Mouse (Mus musculus) liver, postnatal 0 days (tissue): ENCODE measurements at regions not wholly inside any gene's neighbourhood (a gene's known extent, or its start where the extent isn't known, plus 50 kb on each side); places are given as distances from the start of the nearest gene placed in this dataset.

ENCODE experiments used
- ATAC-seq: fragments of 200-750 bp; cut with Nextera tagmentation; 2 replicates; pipeline ENCODE4 v1.8.0; 2017; ENCODE audit warnings: mild to moderate bottlenecking, moderate library complexity
- DNase-seq: peaks from one replicate; pipeline ENCODE4 v3.0.0-alpha.2; 2016
- H3K27ac ChIP-seq: fragments of 300-500 bp; sonication (generic); 2 replicates; pipeline ENCODE4 v1.5.1; 2014; ENCODE audit warnings: antibody characterized with exemption, moderate library complexity, mild to moderate bottlenecking, low read depth
- H3K27me3 ChIP-seq: fragments of 300-500 bp; sonication (generic); 2 replicates; pipeline ENCODE4 v1.6.1; 2014; ENCODE audit warnings: low read length, control low read depth, mixed read lengths; ENCODE audit not compliant: insufficient read depth
- H3K36me3 ChIP-seq: fragments of 300-500 bp; sonication (generic); replicated peaks from 2 replicates; pipeline ENCODE4 v1.6.1; 2014; ENCODE audit warnings: mild to moderate bottlenecking, control low read depth, low read length, moderate library complexity, mixed read lengths; ENCODE audit not compliant: insufficient read depth
- H3K4me1 ChIP-seq: fragments of 300-500 bp; sonication (generic); 2 replicates; pipeline ENCODE4 v1.6.1; 2014; ENCODE audit warnings: antibody characterized with exemption, mild to moderate bottlenecking, control low read depth; ENCODE audit not compliant: insufficient read depth
- H3K4me2 ChIP-seq: fragments of 300-500 bp; sonication (generic); 2 replicates; pipeline ENCODE4 v1.6.1; 2014; ENCODE audit warnings: low read depth, mild to moderate bottlenecking, low read length, moderate library complexity, mixed read lengths
- H3K4me3 ChIP-seq: fragments of 300-500 bp; sonication (generic); 2 replicates; pipeline ENCODE4 v1.5.1; 2014; ENCODE audit warnings: low read depth, low read length
- H3K9ac ChIP-seq: fragments of 300-500 bp; sonication (generic); replicated peaks from 2 replicates; pipeline ENCODE4 v1.6.1; 2014; ENCODE audit warnings: mild to moderate bottlenecking, moderate library complexity
- H3K9me3 ChIP-seq: fragments of 300-500 bp; sonication (generic); 2 replicates; pipeline ENCODE4 v1.6.1; 2016; ENCODE audit warnings: mild to moderate bottlenecking, control low read depth, low read length, mixed read lengths
- CTCF ChIP-seq: sonication (generic); IDR thresholded peaks from 2 replicates; pipeline ENCODE4 v1.5.1; 2016; ENCODE audit warnings: antibody characterized with exemption, low read depth
- EP300 ChIP-seq: IDR thresholded peaks from 2 replicates; pipeline ENCODE4 v1.6.1; 2016; ENCODE audit warnings: antibody characterized with exemption, low read depth, mild to moderate bottlenecking
- WGBS: fragments of 180-500 bp; shearing (Covaris S2); extraction: QIAGEN DNeasy Blood & Tissue Kit; methylation state at CpG from one replicate; pipeline ENCODE4 v1.1.7; 2014; ENCODE audit not compliant: insufficient replicate concordance; 5-methylcytosine and 5-hydroxymethylcytosine counted together

DNA sequence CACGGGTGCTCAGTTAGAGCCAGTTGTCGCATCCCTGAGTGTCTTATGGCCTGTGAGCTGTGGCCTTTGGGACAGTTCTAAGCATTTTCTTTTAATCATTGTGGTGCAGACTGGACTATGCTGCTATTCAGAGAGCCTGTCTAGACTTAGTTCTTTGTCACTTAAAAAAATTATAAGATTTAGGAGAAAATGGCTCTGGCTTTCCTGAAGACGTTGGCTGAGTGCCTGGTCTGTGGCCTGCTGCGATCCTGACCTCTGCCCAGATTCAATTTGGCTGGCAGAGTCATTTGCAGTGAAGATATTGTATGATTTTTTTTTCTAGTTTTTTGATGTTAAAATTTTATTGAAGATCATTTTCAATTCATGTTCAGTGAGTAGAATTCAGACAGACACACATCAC is 322.0 kb downstream of the 1810013L24Rik start:
- no peak for DNase-seq

DNA sequence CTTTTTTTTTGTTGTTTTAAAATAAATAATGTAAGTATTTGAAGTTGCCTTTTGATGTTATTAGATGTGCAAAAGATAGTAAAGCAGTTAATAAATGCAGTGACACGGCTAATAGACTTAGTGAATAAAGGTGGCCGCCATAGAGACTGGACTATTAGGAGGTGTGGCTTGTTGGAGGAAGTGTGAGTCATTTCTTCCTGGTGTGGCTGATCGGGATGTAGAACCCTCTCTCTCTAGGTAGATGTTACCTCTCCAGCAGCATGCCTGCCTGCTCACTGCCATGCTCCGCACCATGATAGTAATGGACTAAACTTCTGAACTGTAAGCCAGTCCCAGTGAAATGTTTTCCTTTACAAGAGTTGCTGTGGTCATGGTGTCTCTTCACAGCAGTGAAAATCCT is 323.6 kb downstream of the 1810013L24Rik start:
- 76% methylated on average over 4 of the region's 4 CpGs for WGBS
- ATAC-seq (no peak), DNase-seq (no peak)
- Histone ChIP-seq H3K27me3 (no peaks in the 10 kb centered on the region), H3K9ac (no peak overlapping the region), H3K36me3 (no peaks in the 10 kb centered on the region), H3K9me3 (no peaks in the 10 kb centered on the region), H3K4me1 (no peaks in the 10 kb centered on the region), H3K27ac (no peak overlapping the region), H3K4me3 (no peak overlapping the region), H3K4me2 (no peak overlapping the region)
- TF ChIP-seq CTCF (no peak), EP300 (no peak)

More for the DNA sequence above, 322.0 kb downstream of the 1810013L24Rik start:
- no peaks in the 10 kb centered on the region for H3K4me1 ChIP-seq
- H3K27ac ChIP-seq: no peak overlapping the region
- no peak overlapping the region for H3K4me2 ChIP-seq
- no peak overlapping the region for H3K4me3 ChIP-seq
- no peaks in the 10 kb centered on the region for H3K36me3 ChIP-seq
- no peaks in the 10 kb centered on the region for H3K9me3 ChIP-seq
- no peak overlapping the region for H3K9ac ChIP-seq
- WGBS: 71% methylated on average over 4 of the region's 4 CpGs
- TF ChIP-seq EP300 (no peak), CTCF (no peak)
- ATAC-seq: no peak
- H3K27me3 ChIP-seq: no peaks in the 10 kb centered on the region

DNA sequence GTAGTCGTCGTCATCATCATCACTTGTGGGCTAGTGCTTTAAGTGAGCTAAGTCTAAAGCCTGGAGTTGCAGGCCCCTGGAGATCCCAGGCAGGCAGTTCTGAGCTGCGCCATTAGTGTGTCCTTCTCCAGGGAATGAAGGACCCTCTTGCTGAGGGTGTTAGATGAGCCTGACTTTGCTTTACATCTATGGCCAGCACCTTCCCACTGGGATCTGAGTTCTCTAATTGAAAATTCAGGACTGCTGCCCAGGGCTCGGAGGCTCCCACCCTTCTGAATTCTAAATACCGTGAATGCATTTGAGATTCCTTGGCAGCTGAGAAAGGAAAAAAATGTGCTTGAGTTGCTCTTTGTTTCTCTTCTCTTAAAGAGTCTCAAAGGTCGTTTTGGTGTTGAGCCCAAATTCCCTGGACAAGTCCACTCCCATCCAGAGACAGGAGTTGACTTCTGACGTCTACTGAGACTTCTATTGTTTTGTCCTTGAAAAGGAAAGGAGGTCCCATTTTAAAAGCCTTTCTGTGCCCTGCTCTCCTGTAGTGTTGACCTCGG is 335.9 kb downstream of the 1810013L24Rik start:
- TF ChIP-seq CTCF (no peak), EP300 (no peak)
- no peak overlapping the region for H3K9ac ChIP-seq

DNA sequence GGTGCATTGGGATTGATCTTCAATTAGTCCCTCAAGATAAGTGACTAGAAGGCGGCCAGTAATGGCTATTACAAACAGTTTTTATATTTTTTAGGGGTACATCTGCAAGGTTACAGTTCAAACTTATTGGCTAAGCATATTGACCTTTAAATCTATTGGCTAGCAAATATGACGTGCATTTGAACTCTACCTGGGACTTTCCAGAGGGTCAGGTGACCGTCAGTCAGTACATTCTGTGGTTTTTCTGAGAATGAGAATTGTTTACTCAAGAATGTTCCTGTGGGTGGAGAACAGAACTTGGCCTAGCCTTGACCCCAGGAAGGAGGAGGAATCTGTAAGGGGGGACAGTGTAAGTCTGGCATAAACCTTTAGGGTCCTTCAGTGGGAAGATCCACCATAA is 346.5 kb downstream of the 1810013L24Rik start:
- no peak overlapping the region for H3K4me2 ChIP-seq
- TF ChIP-seq EP300 (no peak), CTCF (no peak)
- DNase-seq: no peak
- WGBS: 51% methylated on average over 3 of the region's 3 CpGs
- no peak overlapping the region for H3K4me3 ChIP-seq
- no peak overlapping the region for H3K9ac ChIP-seq
- no peaks in the 10 kb centered on the region for H3K27me3 ChIP-seq
- H3K36me3 ChIP-seq: no peaks in the 10 kb centered on the region
- no peak overlapping the region for H3K27ac ChIP-seq
- no peaks in the 10 kb centered on the region for H3K4me1 ChIP-seq
- no peak for ATAC-seq
- no peaks in the 10 kb centered on the region for H3K9me3 ChIP-seq

More for the DNA sequence above, 335.9 kb downstream of the 1810013L24Rik start:
- Histone ChIP-seq H3K4me1 (no peaks in the 10 kb centered on the region), H3K9me3 (no peaks in the 10 kb centered on the region), H3K27ac (no peak overlapping the region), H3K4me2 (no peak overlapping the region), H3K36me3 (no peaks in the 10 kb centered on the region), H3K27me3 (no peaks in the 10 kb centered on the region), H3K4me3 (no peak overlapping the region)
- ATAC-seq: no peak
- WGBS: 65% methylated on average over 8 of the region's 8 CpGs
- no peak for DNase-seq

DNA sequence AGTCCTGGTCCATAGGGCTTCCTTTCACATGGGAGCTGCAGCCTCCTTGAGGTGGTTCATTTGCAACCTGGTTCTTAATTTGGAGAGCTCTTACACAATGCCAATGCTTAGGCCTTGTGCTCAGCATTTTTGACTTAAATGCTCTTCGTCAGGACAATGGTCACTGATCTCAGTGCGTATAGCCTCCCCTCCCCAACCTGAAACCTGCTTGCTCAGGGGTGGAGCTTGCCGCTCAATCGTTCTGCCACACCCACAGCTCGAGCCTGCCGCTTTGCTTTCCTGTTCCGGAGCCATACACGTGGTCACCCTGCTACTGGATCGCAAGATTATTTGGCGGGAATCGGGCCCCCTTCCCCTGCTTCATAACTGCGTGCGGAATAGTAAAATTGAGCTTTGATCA is 365.9 kb downstream of the 1810013L24Rik start:
- Histone ChIP-seq H3K27me3 (no peaks in the 10 kb centered on the region), H3K9me3 (no peaks in the 10 kb centered on the region), H3K4me2 (no peak overlapping the region), H3K4me3 (no peak overlapping the region), H3K4me1 (no peaks in the 10 kb centered on the region), H3K27ac (no peak overlapping the region), H3K36me3 (no peaks in the 10 kb centered on the region), H3K9ac (no peak overlapping the region)
- TF ChIP-seq EP300 (no peak), CTCF (no peak)
- ATAC-seq (no peak), DNase-seq (no peak)
- 39% methylated on average over 13 of the region's 13 CpGs for WGBS

DNA sequence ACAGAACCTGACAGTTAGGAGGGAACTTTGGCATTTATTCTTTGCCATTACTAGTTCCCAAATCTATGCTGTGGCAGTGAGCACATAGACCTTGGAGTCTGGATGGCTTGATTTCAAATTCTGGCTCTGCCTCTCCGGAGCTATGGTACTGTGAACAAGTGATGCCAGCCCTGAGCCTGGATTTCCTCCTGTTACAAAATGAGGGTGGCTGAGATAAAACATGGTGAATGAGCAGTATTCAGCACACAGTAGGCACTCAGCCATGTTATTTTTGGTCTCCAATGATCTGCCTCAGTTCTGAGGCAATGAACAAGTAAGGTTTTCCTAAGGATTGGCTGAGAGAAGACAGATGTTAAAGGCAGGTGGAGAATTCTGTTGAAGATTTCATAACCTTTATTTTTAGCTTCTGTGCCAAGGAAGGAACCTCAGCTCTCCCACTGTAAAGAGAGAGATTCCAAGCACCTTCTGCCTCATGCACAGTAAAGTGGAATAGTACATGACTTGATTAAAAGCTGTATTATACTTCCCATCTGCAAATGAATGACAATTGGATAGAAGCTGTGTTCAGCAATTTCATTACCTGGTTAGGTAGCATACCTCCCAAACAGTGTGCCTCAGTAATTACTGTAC is 369.1 kb downstream of the 1810013L24Rik start:
- Histone ChIP-seq H3K4me1 (no peaks in the 10 kb centered on the region), H3K9me3 (no peaks in the 10 kb centered on the region), H3K4me3 (no peak overlapping the region), H3K27ac (no peak overlapping the region), H3K27me3 (no peaks in the 10 kb centered on the region), H3K36me3 (no peaks in the 10 kb centered on the region), H3K4me2 (no peak overlapping the region), H3K9ac (no peak overlapping the region)
- DNase-seq: no peak
- ATAC-seq: no peak
- 78% methylated on average over 1 of the region's 1 CpGs for WGBS
- no peak for TF ChIP-seq EP300
- no peak for TF ChIP-seq CTCF

DNA sequence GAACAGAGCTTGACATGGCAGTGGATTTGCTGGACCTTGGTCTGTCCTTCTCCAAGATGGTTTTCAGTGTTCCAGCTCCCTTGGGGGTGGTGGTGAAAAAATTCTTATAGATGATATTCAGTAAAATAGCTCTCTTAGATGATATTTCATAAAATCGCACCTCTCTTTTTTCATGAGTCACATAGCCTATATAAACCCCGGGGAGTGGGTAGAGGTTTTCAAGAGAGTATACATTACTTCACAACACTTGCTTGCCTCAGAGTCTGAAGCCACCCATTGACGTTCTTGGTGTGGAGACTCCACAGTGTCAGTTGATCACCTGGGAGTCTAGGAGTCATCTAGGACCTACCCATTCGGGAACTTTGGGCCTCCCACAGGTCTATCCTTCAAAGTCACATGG is 378.7 kb downstream of the 1810013L24Rik start:
- TF ChIP-seq CTCF: no peak
- no peak for TF ChIP-seq EP300
- DNase-seq (no peak), ATAC-seq (no peak)
- Histone ChIP-seq H3K4me3 (no peak overlapping the region), H3K27ac (no peak overlapping the region), H3K36me3 (no peaks in the 10 kb centered on the region), H3K4me2 (no peak overlapping the region), H3K9ac (no peak overlapping the region), H3K9me3 (no peaks in the 10 kb centered on the region), H3K4me1 (no peaks in the 10 kb centered on the region), H3K27me3 (no peaks in the 10 kb centered on the region)
- 73% methylated on average over 4 of the region's 4 CpGs for WGBS
